Mouse (Mus musculus) cortical plate, adult 2 months (tissue): ENCODE results near the gene Bcr.

Experiments used
- CTCF ChIP-seq: fragments of 200-500 bp; IDR thresholded peaks from 2 replicates; pipeline ENCODE4 v1.5.1; 2011; ENCODE audit warnings: mild to moderate bottlenecking, control low read depth, low read length; ENCODE audit not compliant: insufficient read depth; ENCODE audit errors: extremely low read depth
- POLR2A ChIP-seq: fragments of 200-500 bp; IDR thresholded peaks from 2 replicates; pipeline ENCODE4 v1.6.1; 2011; ENCODE audit warnings: mild to moderate bottlenecking, low read length, control low read depth; ENCODE audit not compliant: insufficient read depth; ENCODE audit errors: extremely low read depth

GRCm38 (mm10) chr10:75165825-75166481 lies 105.6 kb downstream of the Bcr start:
- TF ChIP-seq POLR2A (no peak), CTCF (no peak)
